Mouse (Mus musculus): Measurements from ENCODE around the gene Serpinf1. TPM values are rescaled to one million over a fixed set of nuclear protein-coding genes. Genes with fewer than 3 reads are reported as not detected.
"Not testable (repeated sequence)": the region's sequence is repeated elsewhere in the genome, so short reads cannot be mapped to it uniquely, and the experiment has no call there.

Gene Serpinf1
- polyA plus RNA-seq, 1 experiment = 27.5 TPM

- no peak for DNase-seq
- TF ChIP-seq POLR2A (IDR thresholded peaks at IDR 0.05; ENCODE audit: borderline replicate concordance, insufficient read depth, low read length) (no peak), CTCF (IDR thresholded peaks at IDR 0.05; ENCODE audit: borderline replicate concordance, insufficient read depth, low read depth, low read length) (no peak)
- no peak overlapping the region for H3K27ac ChIP-seq (ENCODE audit: insufficient read depth, low read length)
- peaks cover 15% of the 10 kb centered on the region for H3K4me1 ChIP-seq (ENCODE audit: control insufficient read depth, insufficient read depth, low read length)
- no peaks in the 10 kb centered on the region for H3K27me3 ChIP-seq (ENCODE audit: control insufficient read depth, insufficient read depth, low read length)
- 86% methylated on average over 6 of the region's 6 CpGs for WGBS
- no peak overlapping the region for H3K4me3 ChIP-seq (replicated peaks; ENCODE audit: insufficient read depth, low read depth, low read length)
Observed at GRCm38 (mm10) chr11:75403301-75404052, 19.0 kb downstream of the Serpinf1 start.

GRCm38 (mm10) chr11:75402271-75402690, 20.2 kb downstream of the Serpinf1 start:
- Histone ChIP-seq H3K27me3 (ENCODE audit: control insufficient read depth, insufficient read depth, low read length) (no peaks in the 10 kb centered on the region), H3K4me3 (replicated peaks; ENCODE audit: insufficient read depth, low read depth, low read length) (no peak overlapping the region), H3K4me1 (ENCODE audit: control insufficient read depth, insufficient read depth, low read length) (peaks cover 15% of the 10 kb centered on the region), H3K27ac (ENCODE audit: insufficient read depth, low read length) (no peak overlapping the region)
- TF ChIP-seq CTCF (IDR thresholded peaks at IDR 0.05; ENCODE audit: borderline replicate concordance, insufficient read depth, low read depth, low read length) (peak; percentile 58; the same call in 1 of the 2 replicates), POLR2A (IDR thresholded peaks at IDR 0.05; ENCODE audit: borderline replicate concordance, insufficient read depth, low read length) (no peak)
- WGBS = 54% methylated on average over 5 of the region's 5 CpGs
- DNase-seq = peak; percentile 23 to 58

- TF ChIP-seq CTCF (IDR thresholded peaks at IDR 0.05; ENCODE audit: borderline replicate concordance, insufficient read depth, low read depth, low read length) (no peak), POLR2A (IDR thresholded peaks at IDR 0.05; ENCODE audit: borderline replicate concordance, insufficient read depth, low read length) (no peak)
- peak; percentile 34 to 43 for DNase-seq
- Histone ChIP-seq H3K4me3 (replicated peaks; ENCODE audit: insufficient read depth, low read depth, low read length) (no peak overlapping the region), H3K27ac (ENCODE audit: insufficient read depth, low read length) (no peak overlapping the region), H3K27me3 (ENCODE audit: control insufficient read depth, insufficient read depth, low read length) (no peaks in the 10 kb centered on the region), H3K4me1 (ENCODE audit: control insufficient read depth, insufficient read depth, low read length) (peaks cover 15% of the 10 kb centered on the region)
- WGBS = 32% methylated on average over 9 of the region's 9 CpGs
Observed at GRCm38 (mm10) chr11:75400099-75400498, 22.4 kb downstream of the Serpinf1 start.

- peak; percentile 58 to 77 for DNase-seq
- Histone ChIP-seq H3K4me3 (replicated peaks; ENCODE audit: insufficient read depth, low read depth, low read length) (no peak overlapping the region), H3K27me3 (ENCODE audit: control insufficient read depth, insufficient read depth, low read length) (no peaks in the 10 kb centered on the region), H3K27ac (ENCODE audit: insufficient read depth, low read length) (peak overlapping the region; percentile 4; the same call in 1 of the 2 replicates), H3K4me1 (ENCODE audit: control insufficient read depth, insufficient read depth, low read length) (peaks cover 10% of the 10 kb centered on the region)
- TF ChIP-seq POLR2A (IDR thresholded peaks at IDR 0.05; ENCODE audit: borderline replicate concordance, insufficient read depth, low read length) (no peak), CTCF (IDR thresholded peaks at IDR 0.05; ENCODE audit: borderline replicate concordance, insufficient read depth, low read depth, low read length) (peak; percentile 24; the same call in 1 of the 2 replicates)
- WGBS = 27% methylated on average over 11 of the region's 11 CpGs
Observed at GRCm38 (mm10) chr11:75399411-75399841, 23.1 kb downstream of the Serpinf1 start.

- peaks cover 9% of the 10 kb centered on the region for H3K4me1 ChIP-seq (ENCODE audit: control insufficient read depth, insufficient read depth, low read length)
- no peaks in the 10 kb centered on the region for H3K27me3 ChIP-seq (ENCODE audit: control insufficient read depth, insufficient read depth, low read length)
- no peak for DNase-seq
- no peak overlapping the region for H3K4me3 ChIP-seq (replicated peaks; ENCODE audit: insufficient read depth, low read depth, low read length)
- no peak overlapping the region for H3K27ac ChIP-seq (ENCODE audit: insufficient read depth, low read length)
- WGBS = 81% methylated on average over 7 of the region's 7 CpGs
- no peak for TF ChIP-seq CTCF (IDR thresholded peaks at IDR 0.05; ENCODE audit: borderline replicate concordance, insufficient read depth, low read depth, low read length)
- TF ChIP-seq POLR2A (IDR thresholded peaks at IDR 0.05; ENCODE audit: borderline replicate concordance, insufficient read depth, low read length) = no peak
Observed at GRCm38 (mm10) chr11:75397452-75397851, 25.0 kb downstream of the Serpinf1 start.

DNA sequence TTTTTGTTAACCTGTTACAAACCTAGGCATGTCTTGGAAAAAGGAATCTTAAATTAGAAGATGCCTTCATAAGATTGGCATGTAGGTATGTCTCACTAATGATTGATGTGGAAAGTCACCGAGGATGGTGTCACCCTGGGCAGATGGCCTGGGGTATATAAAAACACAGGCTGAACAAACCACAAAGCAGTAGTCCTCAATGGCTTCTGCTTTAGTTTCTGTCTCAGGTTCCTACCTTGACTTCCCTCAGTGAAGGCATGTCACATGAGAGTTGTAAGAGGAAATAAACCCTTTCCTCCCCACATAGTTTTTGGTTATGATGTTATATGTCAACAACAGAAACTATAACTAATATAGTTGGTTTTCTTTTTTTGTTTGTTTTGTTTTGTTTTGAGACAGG, 26.9 kb downstream of the Serpinf1 start:
- H3K27me3 ChIP-seq (ENCODE audit: control insufficient read depth, insufficient read depth, low read length) = no peaks in the 10 kb centered on the region
- no peak for DNase-seq
- no peak overlapping the region for H3K27ac ChIP-seq (ENCODE audit: insufficient read depth, low read length)
- TF ChIP-seq CTCF (IDR thresholded peaks at IDR 0.05; ENCODE audit: borderline replicate concordance, insufficient read depth, low read depth, low read length) (no peak), POLR2A (IDR thresholded peaks at IDR 0.05; ENCODE audit: borderline replicate concordance, insufficient read depth, low read length) (no peak)
- 86% methylated on average over 1 of the region's 1 CpGs for WGBS
- no peak overlapping the region for H3K4me3 ChIP-seq (replicated peaks; ENCODE audit: insufficient read depth, low read depth, low read length)
- peaks cover 9% of the 10 kb centered on the region for H3K4me1 ChIP-seq (ENCODE audit: control insufficient read depth, insufficient read depth, low read length)

DNA sequence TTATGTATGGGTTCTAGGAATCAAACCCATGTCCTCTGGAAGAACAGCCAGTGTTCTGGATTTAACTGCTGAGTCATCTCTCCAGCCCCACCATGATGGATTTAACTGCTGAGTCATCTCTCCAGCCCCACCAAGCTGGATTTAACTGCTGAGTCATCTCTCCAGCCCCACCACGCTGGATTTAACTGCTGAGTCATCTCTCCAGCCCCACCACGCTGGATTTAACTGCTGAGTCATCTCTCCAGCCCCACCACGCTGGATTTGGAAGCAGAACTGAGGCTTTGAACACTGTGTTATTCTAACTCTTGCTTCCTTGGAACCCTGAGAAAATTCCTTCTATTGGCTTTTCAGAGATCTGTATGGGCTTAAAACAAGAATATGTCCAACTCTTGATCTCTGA, 39.0 kb downstream of the Serpinf1 start:
- WGBS = 49% methylated on average over 3 of the region's 3 CpGs
- DNase-seq = not testable (repeated sequence)

DNA sequence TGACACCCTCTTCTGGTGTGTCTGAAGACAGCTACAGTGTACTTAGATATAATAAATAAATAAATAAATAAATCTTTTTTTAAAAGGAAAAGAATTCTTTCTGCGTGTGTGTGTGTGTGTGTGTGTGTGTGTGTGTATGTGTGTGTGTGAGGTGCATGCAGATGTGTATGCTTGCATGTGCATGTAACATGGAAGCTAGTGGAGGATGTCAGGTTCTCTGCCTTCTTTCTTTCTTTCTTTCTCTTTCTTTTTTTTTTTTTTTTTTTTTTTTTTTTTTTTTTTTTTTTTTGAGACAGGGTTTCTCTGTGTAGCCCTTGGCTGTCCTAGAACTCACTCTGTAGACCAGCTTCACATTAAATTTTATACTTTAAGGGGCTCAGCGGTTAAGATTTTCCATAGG, 43.7 kb downstream of the Serpinf1 start:
- H3K27me3 ChIP-seq (ENCODE audit: control insufficient read depth, insufficient read depth, low read length); H3K4me1 ChIP-seq (ENCODE audit: control insufficient read depth, insufficient read depth, low read length); DNase-seq; H3K4me3 ChIP-seq (replicated peaks; ENCODE audit: insufficient read depth, low read depth, low read length); H3K27ac ChIP-seq (ENCODE audit: insufficient read depth, low read length): not testable (repeated sequence)
- 95% methylated on average over 2 of the region's 2 CpGs for WGBS

More for the DNA sequence above, 39.0 kb downstream of the Serpinf1 start:
- not testable (repeated sequence) for H3K27ac ChIP-seq (ENCODE audit: insufficient read depth, low read length); H3K4me3 ChIP-seq (replicated peaks; ENCODE audit: insufficient read depth, low read depth, low read length); H3K27me3 ChIP-seq (ENCODE audit: control insufficient read depth, insufficient read depth, low read length); H3K4me1 ChIP-seq (ENCODE audit: control insufficient read depth, insufficient read depth, low read length)
